Mouse (Mus musculus): ENCODE data around the gene Olfr1046.
"Not testable (repeated sequence)": the region's sequence is repeated elsewhere in the genome, so short reads cannot be mapped to it uniquely, and the experiment has no call there.

Gene Olfr1046

DNA sequence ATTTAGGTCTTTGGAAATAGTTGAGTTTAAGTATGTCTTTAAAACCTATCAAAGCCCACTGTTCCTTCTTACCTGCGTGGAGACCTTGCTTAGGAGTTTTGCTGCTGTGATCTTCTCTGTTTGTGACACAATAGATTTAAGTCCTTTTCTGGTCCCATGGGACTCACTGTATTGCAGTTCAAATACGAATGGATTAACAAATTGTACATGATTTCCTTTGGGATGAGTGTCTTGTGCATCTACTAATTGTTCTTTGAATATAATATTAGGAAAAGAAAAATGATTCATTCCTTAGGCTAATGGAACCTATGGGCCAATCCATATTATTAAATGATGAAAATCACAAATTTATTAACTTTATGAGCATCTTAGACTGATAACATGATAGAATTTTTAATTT lies at the start of gene Olfr1046:
TSS of gene Olfr1046 (minus strand) at position 101 of the 400 bp plus-strand sequence.
- no peak for DNase-seq

DNA sequence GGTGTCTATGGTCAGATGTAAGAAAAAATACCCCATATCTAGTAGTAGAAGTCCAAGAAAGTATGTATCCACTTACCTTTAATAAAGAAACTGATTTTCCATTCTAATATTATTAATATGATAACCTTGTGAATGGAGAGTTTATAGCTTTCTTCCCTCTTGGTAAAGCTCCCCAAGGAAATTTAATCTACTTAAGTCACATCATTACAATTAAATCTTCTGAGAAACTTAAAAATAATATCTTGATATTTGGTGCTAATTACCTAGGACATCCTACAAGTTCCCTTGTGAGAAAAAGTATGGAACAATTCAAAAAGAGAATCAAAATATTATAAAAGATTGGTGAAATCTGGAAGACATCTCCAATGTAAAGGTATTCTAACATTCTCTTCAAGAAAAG lies 39.1 kb upstream of the Olfr1046 start, which contains the start of gene Olfr1049:
TSS of gene Olfr1049 (minus strand) at position 101 of the 400 bp plus-strand sequence.
- DNase-seq, result not testable (repeated sequence)

DNA sequence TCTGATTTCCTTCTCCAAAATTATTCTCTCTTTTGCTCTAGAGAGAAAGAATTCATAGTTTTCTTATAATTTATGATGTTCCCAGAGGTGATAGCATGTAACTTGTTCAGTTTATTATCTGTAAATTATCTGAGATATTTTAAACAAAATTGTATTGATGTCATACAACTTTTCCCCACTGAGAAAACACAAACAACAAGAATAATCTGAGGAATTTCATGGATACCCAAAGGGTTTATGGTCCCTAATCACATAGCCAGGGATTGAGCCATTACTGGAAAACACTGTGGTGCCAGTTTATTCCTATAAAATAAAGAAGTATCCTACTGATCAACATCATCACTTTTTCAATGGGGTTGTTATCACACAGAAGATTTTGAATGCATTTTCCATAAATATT lies 21.1 kb upstream of the Olfr1046 start, which contains the start of gene Olfr1048:
TSS of gene Olfr1048 (minus strand) at position 101 of the 400 bp plus-strand sequence.
- DNase-seq, result no peak

DNA sequence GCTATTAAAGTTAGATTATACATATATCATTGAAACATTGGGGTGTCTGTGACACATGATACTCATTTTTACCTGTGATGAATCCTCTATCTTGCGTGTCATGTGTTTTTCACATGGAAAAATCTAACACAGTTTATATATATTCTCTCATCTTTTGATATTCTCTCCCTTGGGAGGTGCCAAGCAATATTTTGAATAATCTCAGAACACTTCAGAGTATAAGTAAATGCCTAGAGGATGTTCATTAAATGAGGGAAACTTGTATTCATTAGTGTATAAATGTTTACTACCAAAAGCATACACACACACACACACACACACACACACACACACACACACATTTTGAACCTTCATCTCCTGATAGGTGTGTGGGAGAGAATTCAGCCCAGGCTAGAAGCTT lies 12.2 kb upstream of the Olfr1046 start, which contains the start of gene Olfr1047:
TSS of gene Olfr1047 (minus strand) at position 101 of the 400 bp plus-strand sequence.
- no peak for DNase-seq

DNA sequence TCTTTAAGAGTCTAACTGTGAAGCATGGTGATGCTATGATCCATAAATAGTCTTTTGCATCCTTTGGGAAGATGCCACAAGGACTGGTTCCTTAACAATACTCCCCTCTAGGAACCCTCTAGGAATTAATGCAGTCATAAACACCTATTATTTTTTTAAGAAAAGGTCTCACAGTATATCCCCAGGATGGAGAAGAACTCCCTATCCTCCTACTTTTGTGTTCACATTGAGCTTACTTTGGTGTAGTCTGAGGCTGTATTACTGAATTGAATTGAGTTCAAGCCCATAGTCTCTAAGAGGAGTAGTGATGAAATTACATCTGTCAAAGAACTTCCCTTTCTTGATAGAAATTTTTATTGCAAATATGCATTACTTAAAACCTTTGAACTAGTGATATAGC lies 16.2 kb downstream of the Olfr1046 start, which contains the start of gene Olfr1045:
TSS of gene Olfr1045 (minus strand) at position 101 of the 400 bp plus-strand sequence.
- no peak for DNase-seq

DNA sequence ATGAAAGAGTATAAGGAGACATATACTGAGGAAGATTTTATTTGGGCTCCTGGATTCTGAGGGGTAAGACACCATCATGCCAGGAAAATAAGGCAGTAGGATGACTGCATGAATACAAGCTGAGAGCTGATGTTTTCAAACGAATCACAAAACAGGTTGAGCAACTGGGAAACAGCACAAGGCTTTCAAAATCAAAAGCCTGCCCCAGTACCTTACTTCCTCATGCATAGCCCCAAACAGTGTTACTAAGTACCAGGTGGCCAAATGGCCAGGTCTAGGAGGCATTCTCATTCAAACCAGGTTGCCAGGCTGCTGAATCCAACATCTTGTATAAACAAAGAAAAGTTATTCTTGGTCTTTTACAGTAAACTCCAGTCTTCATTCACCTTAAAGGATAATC lies 23.3 kb downstream of the Olfr1046 start:
- no peak for DNase-seq

DNA sequence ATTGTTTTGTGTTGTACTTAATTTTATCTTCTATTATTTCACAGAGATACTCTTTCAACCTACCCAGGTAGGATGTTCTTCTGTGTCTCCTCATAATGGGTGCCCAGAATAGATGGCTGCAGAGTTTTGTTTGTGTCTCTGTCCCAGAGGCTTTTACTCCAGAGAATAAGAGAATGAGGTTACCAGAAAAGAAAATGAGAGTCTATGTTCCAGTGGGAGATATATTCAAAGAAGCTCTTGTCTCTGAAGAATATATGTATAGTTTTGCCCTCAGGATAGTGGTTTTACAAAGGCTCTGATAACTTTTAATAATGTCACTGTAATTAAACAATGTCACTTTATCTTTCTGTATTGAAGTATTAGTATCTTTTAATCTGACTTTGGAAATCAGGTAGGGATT lies 33.5 kb downstream of the Olfr1046 start, which contains the start of gene Olfr52:
TSS of gene Olfr52 (minus strand) at position 101 of the 400 bp plus-strand sequence.
- no peak for DNase-seq

DNA sequence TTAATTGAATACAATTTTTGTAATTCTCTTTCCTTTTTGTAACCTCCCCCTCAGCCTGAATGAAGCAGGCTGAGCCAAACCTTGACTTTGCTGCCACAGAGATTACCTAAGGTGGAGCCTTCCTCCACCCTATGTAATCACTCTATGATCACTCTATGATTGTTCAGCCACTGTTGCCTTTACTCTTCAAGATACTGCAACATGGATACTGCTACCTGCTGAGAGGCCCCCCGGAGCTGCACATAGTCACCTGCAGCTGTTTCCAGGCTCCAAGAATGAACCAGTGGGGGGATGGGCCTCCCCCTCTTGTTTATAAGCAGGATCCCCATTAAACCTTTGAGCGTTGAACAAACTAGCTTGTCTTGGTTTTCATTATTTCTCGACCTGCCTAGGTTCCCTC lies 39.2 kb downstream of the Olfr1046 start:
- DNase-seq, result no peak

DNA sequence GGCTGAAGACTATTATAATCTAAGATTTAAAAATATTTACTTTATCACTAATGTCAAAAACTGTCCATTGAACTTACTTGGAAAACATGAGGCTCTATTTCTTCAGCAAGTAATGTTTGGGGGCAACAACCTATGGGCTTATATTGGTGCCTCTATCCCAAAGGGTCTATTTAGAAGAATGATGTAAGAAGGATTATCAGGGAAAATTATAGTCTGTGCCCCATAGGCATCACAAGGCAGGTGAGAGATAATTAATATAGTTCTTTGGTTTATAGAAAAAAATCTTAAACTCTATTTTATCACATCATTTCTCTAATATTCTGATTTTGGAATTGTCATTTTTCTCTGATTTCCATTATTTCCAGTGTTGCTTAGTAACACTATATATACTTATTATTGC lies 41.4 kb downstream of the Olfr1046 start, which contains the start of gene Olfr1044:
TSS of gene Olfr1044 (minus strand) at position 101 of the 400 bp plus-strand sequence.
- no peak for DNase-seq

DNA sequence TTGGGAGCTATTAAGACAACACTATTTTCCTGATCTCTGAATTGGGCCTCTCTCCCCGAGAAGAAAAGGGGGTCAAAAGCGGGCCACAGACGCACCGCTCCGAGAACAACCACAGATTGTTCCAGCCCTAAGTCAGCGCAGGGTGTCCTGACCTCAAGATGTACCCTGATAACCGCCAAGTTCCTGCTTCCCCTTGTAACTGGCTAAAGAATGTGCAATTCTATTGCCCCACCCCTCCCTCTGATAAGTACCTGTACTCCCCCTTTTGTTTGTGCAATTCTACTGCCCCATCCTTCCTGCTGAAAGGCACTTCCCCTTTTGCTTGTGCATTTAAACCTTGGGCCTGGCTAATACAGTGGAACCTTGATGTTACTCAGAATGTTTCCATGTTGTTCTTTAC lies 43.7 kb downstream of the Olfr1046 start:
- DNase-seq, result not testable (repeated sequence)

DNA sequence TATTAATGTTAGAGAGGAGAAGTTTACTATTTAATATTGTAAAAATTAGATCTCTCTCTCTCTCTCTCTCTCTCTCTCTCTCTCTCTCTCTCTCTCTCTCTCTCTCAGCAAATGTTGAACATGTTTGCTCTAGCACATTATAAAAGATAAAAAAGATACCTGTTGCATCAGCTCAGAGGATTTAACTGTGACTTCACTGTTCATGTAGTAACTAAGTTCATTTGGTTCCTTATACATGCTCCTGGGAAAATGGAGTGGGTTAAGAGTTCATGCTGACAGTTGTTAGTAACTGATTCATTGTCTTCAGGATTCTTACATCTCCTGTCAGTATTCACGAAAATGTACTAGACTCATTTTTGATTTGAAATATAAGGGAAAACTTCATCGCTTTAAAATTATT lies 51.7 kb downstream of the Olfr1046 start, which contains the start of gene Olfr1043:
TSS of gene Olfr1043 (minus strand) at position 101 of the 400 bp plus-strand sequence.
- no peak for DNase-seq
